Mouse (Mus musculus) forebrain, embryonic 15.5 days (tissue): ENCODE data around the gene Grhl3. TPM values are rescaled to one million over a fixed set of nuclear protein-coding genes. Genes with fewer than 3 reads are reported as not detected.

ENCODE experiments used
- ATAC-seq: fragments of 200-750 bp; cut with Nextera tagmentation; replicated peaks from 2 replicates; pipeline ENCODE4 v1.8.0; 2017; ENCODE audit warnings: mild to moderate bottlenecking, moderate TSS enrichment, moderate library complexity
- H3K27ac ChIP-seq: fragments of 300-500 bp; sonication (generic); replicated peaks from 2 replicates; pipeline ENCODE4 v1.5.1; 2015; ENCODE audit warnings: mild to moderate bottlenecking, inconsistent platforms
- H3K27me3 ChIP-seq: fragments of 300-500 bp; sonication (generic); 2 replicates; pipeline ENCODE4 v1.6.1; 2015; ENCODE audit warnings: inconsistent platforms
- H3K36me3 ChIP-seq: fragments of 300-500 bp; sonication (generic); 2 replicates; pipeline ENCODE4 v1.6.1; 2015; ENCODE audit warnings: mild to moderate bottlenecking, inconsistent platforms
- H3K4me1 ChIP-seq: fragments of 300-500 bp; sonication (generic); 2 replicates; pipeline ENCODE4 v1.6.1; 2015; ENCODE audit warnings: inconsistent platforms
- H3K4me2 ChIP-seq: fragments of 300-500 bp; sonication (generic); replicated peaks from 2 replicates; pipeline ENCODE4 v1.6.1; 2015; ENCODE audit warnings: mild to moderate bottlenecking, inconsistent platforms
- H3K4me3 ChIP-seq: fragments of 300-500 bp; sonication (generic); 2 replicates; pipeline ENCODE4 v1.5.1; 2015; ENCODE audit warnings: mild to moderate bottlenecking, inconsistent platforms
- H3K9ac ChIP-seq: fragments of 300-500 bp; sonication (generic); replicated peaks from 2 replicates; pipeline ENCODE4 v1.6.1; 2015; ENCODE audit warnings: mild to moderate bottlenecking, inconsistent platforms
- H3K9me3 ChIP-seq: fragments of 300-500 bp; sonication (generic); 2 replicates; pipeline ENCODE4 v1.6.1; 2016; ENCODE audit warnings: inconsistent platforms
- WGBS: fragments of 180-500 bp; shearing (Covaris S2); methylation state at CpG from one replicate; pipeline ENCODE4 v1.1.7; 2015; ENCODE audit warnings: mixed read lengths; 5-methylcytosine and 5-hydroxymethylcytosine counted together
- polyA plus RNA-seq: library from polyadenylated mRNA; unstranded; fragments of >200 nt; fragmentation: Nextera tagmentation; extraction: Ambion mirVana; gene quantifications from 2 replicates; pipeline ENCODE4 v1.2.1, GENCODE M21; 2015

Grhl3 gene
- polyA plus RNA-seq, 1 experiment from 2014 or later, result 0.53 TPM

GRCm38 (mm10) chr4:135545080-135545511 is 28.3 kb downstream of the Grhl3 start:
- no peaks in the 10 kb centered on the region for H3K9me3 ChIP-seq
- H3K27me3 ChIP-seq, result no peaks in the 10 kb centered on the region
- no peaks in the 10 kb centered on the region for H3K36me3 ChIP-seq
- no peak overlapping the region for H3K4me3 ChIP-seq
- 31% methylated on average over 8 of the region's 8 CpGs for WGBS
- no peak for ATAC-seq
- H3K27ac ChIP-seq, result no peak overlapping the region
- no peak overlapping the region for H3K9ac ChIP-seq
- no peak overlapping the region for H3K4me2 ChIP-seq
- H3K4me1 ChIP-seq, result peaks cover 13% of the 10 kb centered on the region

GRCm38 (mm10) chr4:135544284-135544683 is 29.1 kb downstream of the Grhl3 start:
- Histone ChIP-seq H3K27me3 (no peaks in the 10 kb centered on the region), H3K4me2 (no peak overlapping the region), H3K9ac (no peak overlapping the region), H3K4me3 (no peak overlapping the region), H3K4me1 (peaks cover 17% of the 10 kb centered on the region), H3K9me3 (no peaks in the 10 kb centered on the region), H3K36me3 (no peaks in the 10 kb centered on the region), H3K27ac (no peak overlapping the region)
- 93% methylated on average over 2 of the region's 2 CpGs for WGBS
- ATAC-seq, result no peak

GRCm38 (mm10) chr4:135540057-135540456 is 33.4 kb downstream of the Grhl3 start:
- no peak for ATAC-seq

GRCm38 (mm10) chr4:135539056-135539455 is 34.4 kb downstream of the Grhl3 start:
- H3K4me2 ChIP-seq, result no peak overlapping the region
- H3K4me1 ChIP-seq, result peaks cover 5% of the 10 kb centered on the region; the same call in 1 of the 2 replicates
- 79% methylated on average over 12 of the region's 12 CpGs for whole genome bisulfite sequencing
- H3K4me3 ChIP-seq, result no peak overlapping the region
- H3K27me3 ChIP-seq, result no peaks in the 10 kb centered on the region
- H3K9ac ChIP-seq, result no peak overlapping the region
- no peaks in the 10 kb centered on the region for H3K9me3 ChIP-seq
- no peak overlapping the region for H3K27ac ChIP-seq
- no peak for ATAC-seq
- no peaks in the 10 kb centered on the region for H3K36me3 ChIP-seq

More at GRCm38 (mm10) chr4:135540057-135540456, 33.4 kb downstream of the Grhl3 start:
- Histone ChIP-seq H3K4me1 (peaks cover 7% of the 10 kb centered on the region), H3K4me3 (no peak overlapping the region), H3K27me3 (no peaks in the 10 kb centered on the region), H3K9ac (no peak overlapping the region), H3K9me3 (no peaks in the 10 kb centered on the region), H3K27ac (no peak overlapping the region), H3K4me2 (no peak overlapping the region), H3K36me3 (no peaks in the 10 kb centered on the region)
- WGBS, result 48% methylated on average over 9 of the region's 9 CpGs

- no peak overlapping the region for H3K27ac ChIP-seq
- 96% methylated on average over 3 of the region's 3 CpGs for WGBS
- H3K4me1 ChIP-seq, result peaks cover 3% of the 10 kb centered on the region; the same call in 1 of the 2 replicates
- ATAC-seq, result no peak
- no peaks in the 10 kb centered on the region for H3K36me3 ChIP-seq
- H3K9ac ChIP-seq, result no peak overlapping the region
- no peak overlapping the region for H3K4me2 ChIP-seq
- no peak overlapping the region for H3K4me3 ChIP-seq
- H3K27me3 ChIP-seq, result no peaks in the 10 kb centered on the region
- no peaks in the 10 kb centered on the region for H3K9me3 ChIP-seq
Observed at GRCm38 (mm10) chr4:135535021-135535420, 38.4 kb downstream of the Grhl3 start.

GRCm38 (mm10) chr4:135533001-135533400 is 40.4 kb downstream of the Grhl3 start:
- no peak overlapping the region for H3K4me3 ChIP-seq
- no peak overlapping the region for H3K27ac ChIP-seq
- no peaks in the 10 kb centered on the region for H3K27me3 ChIP-seq
- 70% methylated on average over 6 of the region's 6 CpGs for WGBS
- ATAC-seq, result no peak
- no peaks in the 10 kb centered on the region for H3K9me3 ChIP-seq
- H3K4me1 ChIP-seq, result no peaks in the 10 kb centered on the region
- H3K36me3 ChIP-seq, result no peaks in the 10 kb centered on the region
- H3K4me2 ChIP-seq, result no peak overlapping the region
- no peak overlapping the region for H3K9ac ChIP-seq

GRCm38 (mm10) chr4:135531771-135532613 is 41.4 kb downstream of the Grhl3 start:
- Histone ChIP-seq H3K9ac (no peak overlapping the region), H3K4me1 (no peaks in the 10 kb centered on the region), H3K4me2 (no peak overlapping the region), H3K9me3 (no peaks in the 10 kb centered on the region), H3K4me3 (no peak overlapping the region), H3K27ac (no peak overlapping the region), H3K27me3 (no peaks in the 10 kb centered on the region), H3K36me3 (no peaks in the 10 kb centered on the region)
- ATAC-seq, result no peak
- WGBS, result 62% methylated on average over 9 of the region's 9 CpGs

- H3K4me3 ChIP-seq, result no peak overlapping the region
- WGBS, result 81% methylated on average over 9 of the region's 9 CpGs
- no peak overlapping the region for H3K27ac ChIP-seq
- H3K27me3 ChIP-seq, result no peaks in the 10 kb centered on the region
- no peak; the same call in 1 of the 2 replicates for ATAC-seq
- no peak overlapping the region for H3K9ac ChIP-seq
- H3K9me3 ChIP-seq, result no peaks in the 10 kb centered on the region
- H3K4me1 ChIP-seq, result peaks cover 4% of the 10 kb centered on the region
- no peak overlapping the region for H3K4me2 ChIP-seq
- H3K36me3 ChIP-seq, result no peaks in the 10 kb centered on the region
Observed at GRCm38 (mm10) chr4:135531236-135531635, 42.2 kb downstream of the Grhl3 start.

- no peak for ATAC-seq
- WGBS, result 58% methylated on average over 2 of the region's 2 CpGs
Observed at GRCm38 (mm10) chr4:135530270-135530669, 43.2 kb downstream of the Grhl3 start.

GRCm38 (mm10) chr4:135526039-135526710 is 47.3 kb downstream of the Grhl3 start:
- H3K4me1 ChIP-seq, result peaks cover 19% of the 10 kb centered on the region
- ATAC-seq, result peak; percentile 41; the same call in 1 of the 2 replicates
- peak overlapping the region; percentile 34 for H3K4me2 ChIP-seq
- H3K9ac ChIP-seq, result 0 out of 2 replicates have a peak overlapping the region, but pooled peaks have one; percentile 24
- H3K36me3 ChIP-seq, result no peaks in the 10 kb centered on the region
- H3K27ac ChIP-seq, result no peak overlapping the region
- no peak overlapping the region for H3K4me3 ChIP-seq
- H3K9me3 ChIP-seq, result no peaks in the 10 kb centered on the region
- 5% methylated on average over 14 of the region's 14 CpGs for WGBS
- 0 out of 2 replicates have a peak, but pooled peaks cover 4% of the 10 kb centered on the region for H3K27me3 ChIP-seq

More at GRCm38 (mm10) chr4:135530270-135530669, 43.2 kb downstream of the Grhl3 start:
- H3K9ac ChIP-seq, result no peak overlapping the region
- H3K4me1 ChIP-seq, result peaks cover 8% of the 10 kb centered on the region
- H3K4me2 ChIP-seq, result no peak overlapping the region
- H3K9me3 ChIP-seq, result no peaks in the 10 kb centered on the region
- no peaks in the 10 kb centered on the region for H3K36me3 ChIP-seq
- H3K27ac ChIP-seq, result no peak overlapping the region
- H3K27me3 ChIP-seq, result 0 out of 2 replicates have a peak, but pooled peaks cover 4% of the 10 kb centered on the region
- H3K4me3 ChIP-seq, result no peak overlapping the region

GRCm38 (mm10) chr4:135525057-135525456 is 48.4 kb downstream of the Grhl3 start:
- no peaks in the 10 kb centered on the region for H3K9me3 ChIP-seq
- no peak for ATAC-seq
- no peak overlapping the region for H3K9ac ChIP-seq
- H3K4me2 ChIP-seq, result no peak overlapping the region
- 56% methylated on average over 12 of the region's 12 CpGs for WGBS
- 0 out of 2 replicates have a peak, but pooled peaks cover 4% of the 10 kb centered on the region for H3K27me3 ChIP-seq
- no peak overlapping the region for H3K27ac ChIP-seq
- H3K36me3 ChIP-seq, result no peaks in the 10 kb centered on the region
- H3K4me1 ChIP-seq, result peaks cover 19% of the 10 kb centered on the region
- no peak overlapping the region for H3K4me3 ChIP-seq

- Histone ChIP-seq H3K4me2 (no peak overlapping the region), H3K36me3 (no peaks in the 10 kb centered on the region), H3K4me1 (peaks cover 19% of the 10 kb centered on the region), H3K4me3 (no peak overlapping the region), H3K27ac (no peak overlapping the region), H3K9me3 (no peaks in the 10 kb centered on the region), H3K27me3 (0 out of 2 replicates have a peak, but pooled peaks cover 4% of the 10 kb centered on the region), H3K9ac (no peak overlapping the region)
- WGBS, result 2% methylated on average over 7 of the region's 7 CpGs
- no peak for ATAC-seq
Observed at GRCm38 (mm10) chr4:135523939-135524338, 49.5 kb downstream of the Grhl3 start.
